Mouse (Mus musculus) olfactory bulb, adult 2 months (tissue): ENCODE measurements around the gene Saa4. TPM values are rescaled to one million over a fixed set of nuclear protein-coding genes. Genes with fewer than 3 reads are reported as not detected.

ENCODE experiments used
- H3K27ac ChIP-seq: fragments of 200-500 bp; 2 replicates; pipeline ENCODE4 v1.5.1; 2012; ENCODE audit warnings: low read depth, low read length; ENCODE audit not compliant: insufficient read depth
- H3K4me1 ChIP-seq: fragments of 200-500 bp; 2 replicates; pipeline ENCODE4 v1.6.1; 2012; ENCODE audit warnings: low read length; ENCODE audit not compliant: control insufficient read depth, insufficient read depth
- H3K4me3 ChIP-seq: fragments of 200-500 bp; 2 replicates; pipeline ENCODE4 v1.5.1; 2012; ENCODE audit warnings: mild to moderate bottlenecking, low read depth, low read length, moderate library complexity; ENCODE audit not compliant: insufficient read depth
- CTCF ChIP-seq: fragments of 200-500 bp; IDR thresholded peaks from 2 replicates; pipeline ENCODE4 v1.5.1; 2012; ENCODE audit warnings: low read depth, mild to moderate bottlenecking, low read length, moderate library complexity; ENCODE audit not compliant: insufficient read depth
- POLR2A ChIP-seq: fragments of 200-500 bp; IDR thresholded peaks from 2 replicates; pipeline ENCODE4 v1.6.1; 2012; ENCODE audit warnings: mild to moderate bottlenecking, low read depth, low read length, moderate library complexity; ENCODE audit not compliant: insufficient read depth
- WGBS: fragments of 180-500 bp; shearing (Covaris S2); methylation state at CpG from one replicate; pipeline ENCODE4 v1.1.7; 2018; 5-methylcytosine and 5-hydroxymethylcytosine counted together
- polyA plus RNA-seq: library from polyadenylated mRNA; stranded (reverse); fragments of >200 nt; gene quantifications from 2 replicates; pipeline ENCODE4 v1.2.4, GENCODE M21; 2012; ENCODE audit warnings: low replicate concordance; ENCODE audit not compliant: missing spikeins, insufficient read depth, insufficient read length

Saa4 gene
- polyA plus RNA-seq = not detected in 2 replicates

DNA sequence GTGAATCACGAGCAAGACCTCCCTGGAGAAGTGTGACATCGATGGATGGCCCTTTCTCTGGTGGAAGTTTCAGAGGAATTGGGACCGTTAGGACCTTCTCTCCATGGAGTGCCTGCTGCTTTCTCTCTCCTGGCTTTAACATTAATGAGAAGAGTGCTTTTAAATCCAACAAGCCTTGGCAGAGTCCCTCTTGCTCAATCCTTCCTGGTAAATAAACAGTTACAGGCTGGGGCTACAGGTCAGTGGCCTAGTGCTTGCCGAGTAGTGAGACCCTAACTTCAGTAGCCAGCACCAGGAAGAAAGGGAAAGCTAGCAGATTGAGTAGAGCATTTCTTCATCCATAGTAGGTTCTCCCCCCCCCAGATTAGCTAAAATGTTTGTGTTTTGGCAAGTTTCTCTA, at the start of gene Saa4:
Gene Saa4 (minus strand): TSS at position 146 of the 400 bp plus-strand sequence.
- Histone ChIP-seq H3K27ac (no peak within 1 kb of the TSS), H3K4me1 (no peaks in the 10 kb centered on the region), H3K4me3 (no peak within 1 kb of the TSS)
- TF ChIP-seq CTCF (no peak), POLR2A (no peak)
- 86% methylated on average over 4 of the region's 4 CpGs for WGBS

- H3K4me1 ChIP-seq = no peaks in the 10 kb centered on the region
- H3K4me3 ChIP-seq = no peak overlapping the region
- H3K27ac ChIP-seq = no peak overlapping the region
- TF ChIP-seq POLR2A (no peak), CTCF (peak; percentile 51)
- 66% methylated on average over 4 of the region's 4 CpGs for WGBS
These were observed 38.3 kb upstream of the Saa4 start for GRCm38 (mm10) chr7:46770706-46771105.

- no peak overlapping the region for H3K4me3 ChIP-seq
- no peak overlapping the region for H3K27ac ChIP-seq
- 92% methylated on average over 7 of the region's 7 CpGs for WGBS
- no peaks in the 10 kb centered on the region for H3K4me1 ChIP-seq
- TF ChIP-seq CTCF = no peak
- TF ChIP-seq POLR2A = no peak
These were observed 36.0 kb upstream of the Saa4 start for GRCm38 (mm10) chr7:46768451-46768850.

GRCm38 (mm10) chr7:46767371-46767770, 35.0 kb upstream of the Saa4 start:
- Histone ChIP-seq H3K4me3 (no peak overlapping the region), H3K4me1 (no peaks in the 10 kb centered on the region), H3K27ac (no peak overlapping the region)
- TF ChIP-seq CTCF = no peak

- H3K4me3 ChIP-seq = no peak overlapping the region
- peaks cover 3% of the 10 kb centered on the region; the same call in 1 of the 2 replicates for H3K4me1 ChIP-seq
- TF ChIP-seq POLR2A (no peak), CTCF (no peak)
- WGBS = 77% methylated on average over 8 of the region's 8 CpGs
- H3K27ac ChIP-seq = no peak overlapping the region
These were observed 32.3 kb upstream of the Saa4 start for GRCm38 (mm10) chr7:46764672-46765071.

DNA sequence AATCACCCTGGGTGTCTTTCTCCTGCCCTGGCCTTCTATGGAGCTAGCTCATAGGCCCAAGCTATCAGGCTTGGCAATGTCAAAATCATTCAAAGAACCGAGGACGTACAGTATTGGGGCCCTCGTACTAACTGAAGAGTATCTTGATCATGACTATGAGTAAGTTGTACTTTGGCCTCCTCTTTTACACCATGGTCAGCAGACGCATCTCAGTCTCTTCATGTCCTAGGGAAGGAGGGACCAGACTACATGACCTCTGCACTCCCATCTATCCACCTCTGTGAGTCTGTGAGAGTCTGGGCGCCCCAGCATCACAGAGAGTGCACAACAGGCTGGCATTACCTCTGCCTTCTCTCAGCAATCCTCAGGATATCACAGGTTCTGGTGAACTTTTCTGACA, 30.2 kb upstream of the Saa4 start:
- TF ChIP-seq POLR2A (no peak), CTCF (no peak)
- WGBS = 97% methylated on average over 5 of the region's 5 CpGs
- no peak overlapping the region for H3K27ac ChIP-seq
- no peak overlapping the region for H3K4me3 ChIP-seq
- peaks cover 3% of the 10 kb centered on the region; the same call in 1 of the 2 replicates for H3K4me1 ChIP-seq

DNA sequence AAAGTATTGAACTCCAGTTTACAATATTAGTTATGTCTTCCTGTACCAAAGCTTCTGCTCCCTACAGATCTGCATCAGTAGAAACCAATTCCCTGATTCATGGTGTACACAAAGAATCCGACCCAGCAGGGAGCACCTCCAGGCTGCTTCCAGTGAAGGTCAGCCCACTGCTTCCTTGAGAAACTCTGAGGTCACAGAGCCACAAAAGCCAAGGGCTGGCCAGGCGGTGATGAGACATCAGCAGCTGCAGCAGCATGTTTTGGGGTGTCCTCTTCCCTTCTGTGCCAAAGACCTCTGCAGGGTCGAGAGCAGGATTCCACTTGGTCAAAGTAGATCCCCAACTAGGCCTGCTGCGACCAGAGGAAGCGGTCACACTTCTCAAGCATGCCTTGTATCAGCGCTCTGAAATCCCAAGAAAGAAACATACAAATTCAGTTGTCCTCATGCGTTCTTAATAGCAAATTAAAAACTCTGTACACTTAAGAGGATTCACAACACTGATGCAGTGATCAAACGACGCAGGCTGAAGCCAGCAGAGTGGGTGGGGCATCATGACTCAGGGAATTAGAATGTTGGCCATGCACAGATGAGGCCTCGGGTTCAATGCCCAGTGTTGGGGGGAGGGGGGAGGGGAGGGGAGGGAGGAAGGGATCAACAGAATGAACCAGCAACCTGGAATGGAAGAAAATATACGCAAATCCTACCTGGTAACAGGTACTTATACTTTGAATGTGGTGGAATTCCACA, 28.8 kb upstream of the Saa4 start:
- H3K4me3 ChIP-seq = no peak overlapping the region
- 65% methylated on average over 11 of the region's 11 CpGs for WGBS
- H3K27ac ChIP-seq = no peak overlapping the region
- TF ChIP-seq CTCF (no peak), POLR2A (no peak)
- H3K4me1 ChIP-seq = peaks cover 3% of the 10 kb centered on the region; the same call in 1 of the 2 replicates

DNA sequence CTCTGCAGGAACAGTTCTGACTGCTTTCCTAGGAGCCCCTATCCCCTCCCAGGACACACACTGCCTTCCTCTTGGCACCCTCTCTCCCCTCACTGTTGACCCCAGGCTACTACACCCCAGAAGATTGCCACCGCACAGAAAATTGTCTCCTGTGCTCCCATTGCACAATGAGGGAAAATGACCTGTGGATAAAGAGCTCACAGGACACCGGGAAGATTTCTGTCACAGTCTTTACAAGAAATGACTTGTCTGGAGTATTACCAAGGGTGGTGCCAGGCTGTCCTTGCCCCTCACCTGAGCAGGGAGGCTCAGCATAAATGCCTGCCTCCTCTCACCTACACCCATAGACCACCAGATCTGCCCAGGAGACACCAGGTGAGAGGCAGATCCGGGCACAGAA, 19.1 kb upstream of the Saa4 start, which contains the start of gene Saa2:
Gene Saa2 (plus strand): TSS at position 301 of the 400 bp plus-strand sequence.
- 79% methylated on average over 3 of the region's 3 CpGs for WGBS
- 0 out of 2 replicates have a peak, but pooled peaks cover 6% of the 10 kb centered on the region for H3K4me1 ChIP-seq
- TF ChIP-seq CTCF (no peak), POLR2A (no peak)
- H3K27ac ChIP-seq = no peak within 1 kb of the TSS
- H3K4me3 ChIP-seq = no peak within 1 kb of the TSS

GRCm38 (mm10) chr7:46748459-46748858, 16.1 kb upstream of the Saa4 start:
- WGBS = 33% methylated on average over 3 of the region's 3 CpGs
- Histone ChIP-seq H3K27ac (no peak overlapping the region), H3K4me1 (0 out of 2 replicates have a peak, but pooled peaks cover 6% of the 10 kb centered on the region), H3K4me3 (no peak overlapping the region)
- no peak for TF ChIP-seq POLR2A
- TF ChIP-seq CTCF = no peak

DNA sequence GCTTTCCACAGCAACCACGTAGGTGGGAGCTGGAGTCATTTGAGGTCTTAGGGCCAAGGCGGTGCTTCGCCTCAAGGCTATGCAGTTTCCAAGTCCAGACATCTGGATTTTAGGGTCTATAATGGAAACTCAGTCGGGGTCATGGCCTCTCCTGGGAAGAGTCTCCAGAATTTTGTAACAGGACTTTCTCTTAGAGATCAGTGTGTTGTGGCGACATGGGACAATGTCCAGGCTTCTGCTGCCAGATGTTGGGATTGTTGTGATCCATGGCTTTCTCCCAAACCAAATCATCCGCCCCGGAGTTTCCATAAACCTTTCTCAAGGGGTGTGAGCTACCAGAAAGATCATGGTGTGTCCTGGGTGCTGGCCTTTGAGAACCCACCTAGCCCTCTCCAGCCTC, 14.0 kb upstream of the Saa4 start:
- WGBS = 90% methylated on average over 7 of the region's 7 CpGs
- Histone ChIP-seq H3K4me1 (0 out of 2 replicates have a peak, but pooled peaks cover 3% of the 10 kb centered on the region), H3K4me3 (no peak overlapping the region), H3K27ac (no peak overlapping the region)
- no peak for TF ChIP-seq CTCF
